Comparison of ENCODE assay signal across 15 mouse cellular contexts in genomic region chr13:24117181-24117812, GRCm38 (mm10).
DNase-seq lines count a peak whose midpoint lies in the region; ATAC-seq and TF ChIP-seq lines count a peak whose summit lies in the region.
"Had no signal": no experiment of that assay in that cellular context is flagged by ENCODE, and none has a peak within 500 bp of the region (broad histone marks: within the 10 kb centered on the region; RNA-seq: fewer than 3 reads in every experiment).

No protein-coding gene starts in this region.

- H3K27me3 ChIP-seq in hindbrain, postnatal 0 days (ENCODE audit: insufficient read depth, low read length): no peaks in the 10 kb centered on the region
- no peaks in the 10 kb centered on the region for H3K27me3 ChIP-seq in hindbrain, embryonic 11.5 days (ENCODE audit: control insufficient read depth, insufficient read depth, low read length)
- H3K27me3 ChIP-seq: CH12.LX; heart, embryonic 15.5 days; lung, embryonic 15.5 days had no signal

- no peak overlapping the region for H3K4me3 ChIP-seq in hindbrain, postnatal 0 days (ENCODE audit: low read length)
- no peak overlapping the region for H3K4me3 ChIP-seq in hindbrain, embryonic 11.5 days (ENCODE audit: low read depth, low read length)
- H3K4me3 ChIP-seq: heart, embryonic 15.5 days; lung, embryonic 15.5 days had no signal

- DNase-seq in adrenal gland, postnatal 10 days: peak; percentile 18
- DNase-seq in adrenal gland, adult 8-10 months: no peak
- DNase-seq in hindbrain, postnatal 0 days (ENCODE audit: low spot score): peak; percentile 29
- no peak for DNase-seq in hindbrain, embryonic 11.5 days (ENCODE audit: low spot score)
- peak; percentile 38 to 54 for DNase-seq in right cerebral cortex, postnatal 10 days (ENCODE audit: low spot score in 2 of 2)
- no peak for DNase-seq in right cerebral cortex, adult 18-20 months
- DNase-seq in layer of hippocampus, postnatal 14 days (ENCODE audit: low spot score in 2 of 2): peak; percentile 24 to 31
- DNase-seq: kidney, adult 9 months; thymus, postnatal 25 days had no signal

- TF ChIP-seq CTCF in hindbrain, postnatal 0 days (IDR thresholded peaks at IDR 0.05; ENCODE audit: low read depth): no peak

- ATAC-seq in hindbrain, postnatal 0 days: peak; percentile 64
- ATAC-seq in hindbrain, embryonic 11.5 days (ENCODE audit: low FRiP score): no peak
- ATAC-seq in megakaryocyte, adult 5-6 weeks (ENCODE audit: poor library complexity, severe bottlenecking): no peak
- ATAC-seq: activated CD4-positive, CD25-positive, alpha-beta regulatory T cell, adult 4 months had no signal

- H3K36me3 ChIP-seq in hindbrain, postnatal 0 days (ENCODE audit: insufficient read depth, low read length): no peaks in the 10 kb centered on the region
- H3K36me3 ChIP-seq in hindbrain, embryonic 11.5 days (ENCODE audit: control insufficient read depth, insufficient read depth, low read length): no peaks in the 10 kb centered on the region
- H3K36me3 ChIP-seq: heart, embryonic 15.5 days; lung, embryonic 15.5 days had no signal

- no peak overlapping the region for H3K9ac ChIP-seq in hindbrain, postnatal 0 days (replicated peaks; ENCODE audit: low read length)
- H3K9ac ChIP-seq in hindbrain, embryonic 11.5 days (ENCODE audit: low read depth, low read length): no peak overlapping the region
- H3K9ac ChIP-seq: heart, embryonic 15.5 days; lung, embryonic 15.5 days had no signal

- WGBS in hindbrain, postnatal 0 days: 56% methylated on average over 7 of the region's 7 CpGs
- WGBS in hindbrain, embryonic 11.5 days: 93% methylated on average over 7 of the region's 7 CpGs

- no peak overlapping the region for H3K4me2 ChIP-seq in hindbrain, postnatal 0 days (ENCODE audit: low read depth, low read length)
- no peak overlapping the region for H3K4me2 ChIP-seq in hindbrain, embryonic 11.5 days (replicated peaks; ENCODE audit: low read depth, low read length)
- H3K4me2 ChIP-seq: heart, embryonic 15.5 days; lung, embryonic 15.5 days had no signal

- peak overlapping the region; percentile 32; the same call in 1 of the 2 replicates for H3K27ac ChIP-seq in hindbrain, postnatal 0 days
- H3K27ac ChIP-seq in hindbrain, embryonic 11.5 days (ENCODE audit: low read depth, low read length): no peak overlapping the region
- H3K27ac ChIP-seq: heart, embryonic 15.5 days; lung, embryonic 15.5 days; stomach, postnatal 0 days had no signal

- H3K4me1 ChIP-seq in hindbrain, postnatal 0 days (ENCODE audit: insufficient read depth, low read length): no peaks in the 10 kb centered on the region
- no peaks in the 10 kb centered on the region for H3K4me1 ChIP-seq in hindbrain, embryonic 11.5 days (replicated peaks; ENCODE audit: control insufficient read depth, insufficient read depth, low read length)
- H3K4me1 ChIP-seq: heart, embryonic 15.5 days had no signal

- no peaks in the 10 kb centered on the region for H3K9me3 ChIP-seq in hindbrain, postnatal 0 days (ENCODE audit: low read length)
- H3K9me3 ChIP-seq in hindbrain, embryonic 11.5 days (ENCODE audit: control insufficient read depth, low read length): no peaks in the 10 kb centered on the region
- H3K9me3 ChIP-seq: heart, embryonic 15.5 days; lung, embryonic 15.5 days had no signal

Comparison
In these comparisons a context has a peak if more than half of its experiments do, and no peak if none do; other contexts are left out.
1. DNase-seq: peak in adrenal gland, postnatal 10 days (single experiment), hindbrain, postnatal 0 days (single experiment), right cerebral cortex, postnatal 10 days (2 of 2) and layer of hippocampus, postnatal 14 days (2 of 2); none in adrenal gland, adult 8-10 months (single experiment), hindbrain, embryonic 11.5 days (single experiment) and right cerebral cortex, adult 18-20 months (single experiment).